Mouse (Mus musculus): ENCODE measurements around the gene Cab39l.
"Not testable (repeated sequence)": the region's sequence is repeated elsewhere in the genome, so short reads cannot be mapped to it uniquely, and the experiment has no call there.

The Cab39l gene

DNA sequence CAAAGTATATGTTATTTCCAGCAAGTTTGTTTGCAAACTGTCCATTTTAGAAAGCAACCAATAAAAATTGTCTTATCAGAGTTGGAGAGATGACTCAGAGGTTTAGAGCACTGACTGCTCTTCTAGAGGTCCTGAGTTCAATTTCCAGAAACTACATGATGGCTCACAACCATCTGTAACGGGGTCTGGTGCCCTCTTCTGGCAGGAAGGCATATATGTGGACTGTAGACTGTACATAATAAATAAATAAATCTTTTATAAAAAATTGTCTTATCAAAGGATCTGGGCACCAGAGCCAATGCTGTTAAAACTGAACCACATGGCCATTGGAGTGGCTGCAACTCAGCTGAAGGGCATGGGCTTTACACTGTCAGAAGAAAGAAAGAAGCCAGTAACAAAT lies 149.8 kb downstream of the Cab39l start:
- DNase-seq, result peak; percentile 40

DNA sequence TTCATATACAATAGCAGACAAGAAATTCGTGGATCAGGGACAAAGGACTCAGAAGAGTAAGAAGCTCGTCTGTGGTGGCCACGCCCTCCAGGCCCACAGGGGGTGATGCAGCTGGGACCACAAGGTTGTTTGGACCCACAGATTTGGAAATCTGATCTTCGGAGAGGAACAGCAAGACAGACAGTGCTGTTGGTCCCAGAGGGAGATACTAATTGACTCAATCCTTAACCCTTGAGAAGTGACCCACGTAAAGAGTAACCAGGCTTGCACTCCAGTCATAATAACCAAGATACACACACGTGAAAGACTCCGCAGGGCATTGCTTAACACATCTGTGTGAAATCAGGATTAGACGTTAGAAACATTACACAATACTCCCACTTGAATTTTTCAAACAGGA lies 151.1 kb downstream of the Cab39l start:
- no peak for DNase-seq

DNA sequence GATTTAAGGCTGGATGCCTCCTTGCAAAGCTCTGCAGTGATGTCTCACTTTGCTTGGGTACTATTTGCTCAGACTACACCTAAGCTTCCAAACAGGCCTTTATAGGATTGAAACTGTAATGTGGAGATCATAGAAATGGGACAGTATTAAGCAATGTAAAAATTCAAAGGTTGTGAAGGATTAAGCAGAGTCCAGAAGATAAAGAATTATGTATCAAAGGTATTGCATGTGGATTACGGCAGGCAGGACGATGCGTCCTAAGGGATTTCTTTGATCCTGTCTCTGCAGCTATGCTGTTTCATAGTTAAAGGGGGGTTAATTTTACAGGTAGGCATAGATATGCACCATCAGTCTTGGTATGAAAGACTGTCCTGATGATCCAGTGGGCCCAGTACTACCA lies 151.8 kb downstream of the Cab39l start:
- DNase-seq, result no peak

DNA sequence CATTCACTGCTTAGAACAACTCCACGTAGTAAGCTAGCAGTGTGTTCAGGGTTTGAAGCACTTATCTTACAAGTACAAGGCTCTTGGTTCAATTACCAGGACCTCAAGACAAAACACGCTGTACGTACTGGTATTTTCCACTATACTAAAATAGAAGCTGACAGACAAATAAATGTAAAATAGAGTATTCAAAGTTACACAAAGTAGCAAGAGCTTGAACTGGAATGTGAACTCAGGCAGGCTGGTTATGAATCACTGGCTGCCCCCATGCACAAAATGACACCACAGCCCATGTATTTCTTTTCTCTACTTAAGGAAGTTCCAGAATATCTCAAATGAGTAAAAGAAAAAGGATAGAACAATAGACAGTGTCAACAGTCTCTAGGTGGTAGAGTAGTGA lies 154.2 kb downstream of the Cab39l start:
- DNase-seq, result no peak

DNA sequence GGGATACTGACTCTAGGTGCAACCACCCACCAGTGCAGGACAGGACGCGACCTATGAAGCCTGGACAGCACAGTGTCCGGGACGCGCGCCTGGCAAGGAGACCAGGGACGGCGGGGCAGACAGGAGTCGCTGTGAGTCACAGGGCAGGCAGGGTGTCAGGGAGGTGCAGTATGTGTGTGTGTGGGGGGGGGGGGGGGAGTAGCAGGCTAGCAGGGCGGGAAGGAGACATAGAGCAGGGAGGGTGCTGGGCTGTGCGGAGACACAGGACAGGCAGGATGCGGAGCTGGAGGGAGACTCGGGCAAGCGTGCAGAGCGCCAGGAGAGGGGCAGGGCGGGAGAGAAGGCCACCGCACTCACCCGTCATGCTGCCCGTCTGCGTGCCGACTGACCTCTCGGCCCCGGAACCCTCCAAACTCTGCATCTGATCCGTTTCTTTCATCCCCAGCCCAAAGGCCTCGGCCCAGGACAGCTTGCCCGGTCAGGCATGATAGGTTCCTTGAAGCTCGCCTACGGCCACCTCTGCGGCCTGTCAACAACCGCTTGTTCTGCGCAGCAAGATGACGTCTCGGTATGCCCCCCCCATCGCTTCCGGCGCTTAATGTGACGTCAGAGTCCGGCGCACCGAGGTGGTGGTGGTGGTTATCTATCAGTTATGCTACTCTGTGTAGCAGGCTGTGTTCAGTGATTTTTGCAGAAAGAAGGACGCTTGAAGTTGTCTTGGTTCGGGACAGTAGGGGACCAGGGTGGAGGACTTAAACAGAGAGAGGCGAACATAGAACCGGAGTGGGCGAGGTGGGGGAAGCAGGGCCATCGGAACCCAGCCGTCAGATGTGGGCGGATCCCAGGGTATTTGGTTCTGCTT lies 156.9 kb downstream of the Cab39l start, which contains the start of gene Cdadc1:
Cdadc1 (minus strand) TSS at position 562 of the 862 bp plus-strand sequence.
- DNase-seq, result peak; percentile 97

DNA sequence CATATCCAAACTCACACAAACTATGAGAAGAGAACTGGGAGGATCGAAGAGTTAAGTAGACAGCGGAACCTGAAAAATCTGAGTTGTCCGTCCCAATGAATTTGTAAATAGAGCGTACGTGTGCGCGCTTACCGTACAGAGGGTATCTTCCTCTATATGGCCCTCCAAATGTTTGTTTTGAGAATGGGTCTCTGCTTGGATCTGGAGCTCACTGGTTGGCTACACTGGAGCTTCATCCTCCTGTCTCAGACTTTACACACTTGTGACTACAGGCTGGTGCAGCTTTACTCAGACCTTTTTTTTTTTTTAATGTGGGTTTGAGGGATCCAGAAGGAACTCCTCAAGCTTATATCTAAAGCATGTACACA lies 157.5 kb downstream of the Cab39l start:
- DNase-seq, result no peak

DNA sequence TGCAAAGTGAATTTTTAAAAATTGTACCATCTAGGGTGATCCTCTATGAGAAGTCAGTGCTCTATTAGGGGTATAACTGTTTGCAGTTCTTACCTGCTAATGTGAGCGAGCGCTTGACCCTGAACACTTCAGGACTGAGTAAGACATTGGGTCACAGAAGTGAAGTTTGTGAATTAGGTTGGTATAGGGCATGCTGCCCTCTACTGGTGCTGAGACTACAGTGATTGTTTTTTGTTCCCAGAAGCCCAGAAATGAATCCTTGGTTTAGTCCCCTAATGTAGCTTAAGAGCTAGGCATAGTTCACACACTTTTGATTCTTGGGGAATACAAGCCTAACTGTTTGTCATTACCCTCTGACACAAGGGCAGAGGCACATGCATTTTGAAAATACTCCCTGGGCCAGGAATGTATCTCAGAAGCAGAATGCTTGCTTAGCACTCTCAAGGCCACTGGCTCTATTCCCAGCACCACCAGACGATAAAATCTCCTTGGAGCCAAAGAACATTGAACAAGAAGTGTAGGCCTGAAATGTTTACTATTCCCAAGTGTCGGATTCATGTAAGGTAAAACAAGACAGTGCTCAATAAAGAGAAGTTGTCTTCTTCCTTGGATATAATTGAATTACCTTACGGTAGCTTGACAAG lies 163.4 kb downstream of the Cab39l start:
- peak; percentile 23 for DNase-seq

DNA sequence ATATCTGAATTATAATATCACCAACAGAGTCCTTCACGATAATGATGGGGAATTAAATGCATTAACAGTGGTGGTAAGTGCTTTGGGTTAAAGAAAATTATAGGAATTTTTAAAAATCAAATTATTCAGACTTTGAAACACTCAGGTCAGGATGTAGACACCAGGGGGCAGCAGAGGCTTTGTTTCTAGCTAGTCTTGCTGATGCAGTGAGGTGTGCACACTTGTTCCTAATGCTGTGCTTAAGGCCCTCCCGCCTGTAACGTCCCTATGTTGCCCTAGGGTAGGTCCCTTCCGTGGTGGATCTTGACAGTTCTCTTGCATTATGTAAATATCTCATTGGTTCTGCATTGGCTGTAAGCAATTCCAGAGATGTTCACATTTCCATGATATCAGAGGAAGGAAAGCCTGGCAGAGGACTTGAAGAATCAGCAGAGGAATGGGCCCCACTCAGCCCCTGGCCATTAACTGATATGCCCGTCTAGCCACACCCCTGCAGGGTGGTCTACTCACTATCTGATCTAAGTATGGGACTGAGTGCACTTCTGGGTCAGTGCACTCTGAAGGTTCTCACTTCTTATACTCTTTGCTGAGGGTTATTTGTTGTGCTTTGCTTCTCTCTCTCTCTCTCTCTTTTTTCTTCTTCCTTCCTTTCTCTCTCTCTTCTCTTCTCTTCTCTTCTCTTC lies 165.0 kb downstream of the Cab39l start:
- DNase-seq, result peak; percentile 70

DNA sequence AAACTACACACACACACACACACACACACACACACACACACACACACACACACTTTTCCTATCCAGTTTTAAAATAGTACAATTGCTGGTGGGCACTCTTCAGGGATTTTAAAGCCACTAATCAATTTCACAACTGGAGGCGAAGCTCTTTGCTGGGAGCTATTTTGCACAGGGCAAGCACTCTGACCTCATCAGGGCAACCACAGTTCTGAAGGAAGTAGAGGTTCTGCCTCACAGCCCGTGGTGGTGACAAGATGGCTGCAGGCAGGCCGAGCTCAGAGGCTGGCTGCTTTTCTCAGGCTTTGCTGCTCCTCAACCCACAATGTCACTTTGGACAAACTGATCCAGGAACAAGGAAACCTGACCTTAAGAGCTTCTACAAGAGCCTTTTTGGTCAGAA lies 166.2 kb downstream of the Cab39l start:
- no peak for DNase-seq

DNA sequence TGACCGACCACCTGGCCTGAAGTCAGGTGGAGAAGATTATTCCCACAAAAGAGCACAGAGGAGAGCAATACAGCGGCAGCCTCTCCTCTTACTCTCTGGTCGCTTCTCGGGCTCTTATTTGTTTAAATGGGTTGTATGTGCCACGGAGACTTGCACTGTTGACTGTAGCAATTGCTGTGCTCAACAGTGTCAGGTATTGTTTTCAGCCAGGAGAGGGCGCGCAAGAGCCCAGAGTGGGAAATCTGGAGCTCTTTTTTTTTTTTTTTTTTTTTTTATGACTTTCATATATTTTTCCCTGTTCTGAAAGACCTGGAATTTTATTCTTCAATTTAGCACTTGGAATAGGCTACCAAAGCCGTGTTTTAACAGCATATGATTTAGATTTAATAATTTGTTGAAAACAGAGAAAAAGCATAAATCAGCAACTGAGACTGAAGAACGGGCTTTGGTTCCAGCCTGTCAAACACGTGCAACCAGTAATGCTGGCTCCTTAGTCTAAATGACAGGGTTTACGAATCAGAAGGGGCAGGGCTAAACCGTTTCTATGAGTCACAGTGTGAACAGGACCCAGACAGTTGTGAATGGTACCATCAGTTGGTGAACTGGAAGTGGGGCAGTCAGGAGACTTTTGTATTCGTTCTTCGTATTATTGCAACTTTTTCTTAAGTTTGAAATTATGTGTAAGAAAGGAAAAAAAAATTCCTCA lies 172.3 kb downstream of the Cab39l start:
- peak; percentile 62 for DNase-seq

DNA sequence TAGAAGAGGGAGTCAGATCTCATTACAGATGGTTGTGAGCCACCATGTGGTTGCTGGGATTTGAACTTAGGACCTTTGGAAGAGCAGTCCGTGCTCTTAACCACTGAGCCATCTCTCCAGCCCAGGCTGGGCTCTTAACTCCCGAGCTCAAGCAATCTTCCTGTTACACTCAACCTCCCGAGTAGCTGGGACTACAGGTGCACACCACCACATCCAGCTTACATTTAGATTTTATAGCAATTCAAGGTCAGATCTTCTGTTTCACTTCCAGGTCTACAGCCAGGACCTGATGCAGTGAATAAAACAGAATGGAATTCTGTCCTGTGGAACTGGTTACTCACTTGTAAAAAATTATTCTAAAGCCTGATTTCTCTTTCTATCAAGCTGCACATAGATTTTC lies 173.4 kb downstream of the Cab39l start:
- not testable (repeated sequence) for DNase-seq

DNA sequence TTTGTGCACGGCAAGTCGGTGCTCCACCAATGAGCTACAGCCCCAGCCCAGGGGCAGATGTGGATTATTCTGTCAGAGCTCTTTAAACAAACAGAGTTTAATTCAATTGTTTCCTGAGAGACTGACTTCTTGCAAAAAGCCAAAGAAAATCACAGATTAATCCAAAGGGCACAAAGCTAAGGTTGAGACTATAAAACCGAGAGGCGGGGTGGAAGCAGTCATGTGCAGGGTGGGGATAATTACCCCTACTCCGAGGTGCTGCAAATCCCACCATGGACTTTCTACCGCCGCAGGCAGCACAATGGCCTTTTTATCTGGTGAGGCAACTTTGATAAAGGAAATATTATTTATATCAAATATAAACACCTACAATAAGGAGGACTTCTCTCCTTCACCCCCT lies 176.0 kb downstream of the Cab39l start:
- DNase-seq, result no peak

DNA sequence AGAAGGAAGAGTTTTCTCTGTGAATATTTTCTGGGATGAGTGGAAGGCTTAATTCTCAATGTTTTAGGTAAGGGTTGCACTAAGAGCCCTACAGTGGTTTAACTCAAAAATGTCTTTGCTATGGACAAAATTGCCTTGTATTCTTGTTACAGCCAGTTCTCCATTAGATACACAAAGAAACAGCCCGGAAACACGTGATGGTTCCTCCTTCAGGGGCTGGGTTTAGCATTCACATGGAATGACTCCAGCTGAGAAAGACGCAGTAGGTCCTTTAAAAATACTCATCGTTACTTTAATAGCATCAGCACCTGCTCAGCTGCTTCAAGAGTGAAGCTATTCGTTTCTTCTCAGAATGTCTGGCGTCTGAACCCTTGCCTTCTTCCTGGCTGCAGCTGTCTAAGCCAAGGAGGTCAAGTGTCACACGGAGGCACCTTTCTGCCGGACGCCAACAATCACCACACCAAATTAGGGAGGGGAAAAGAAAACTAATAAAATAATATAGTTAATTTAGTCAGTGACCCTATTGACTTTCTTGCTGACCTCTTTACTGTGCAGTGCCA lies 183.6 kb downstream of the Cab39l start:
- DNase-seq, result no peak

DNA sequence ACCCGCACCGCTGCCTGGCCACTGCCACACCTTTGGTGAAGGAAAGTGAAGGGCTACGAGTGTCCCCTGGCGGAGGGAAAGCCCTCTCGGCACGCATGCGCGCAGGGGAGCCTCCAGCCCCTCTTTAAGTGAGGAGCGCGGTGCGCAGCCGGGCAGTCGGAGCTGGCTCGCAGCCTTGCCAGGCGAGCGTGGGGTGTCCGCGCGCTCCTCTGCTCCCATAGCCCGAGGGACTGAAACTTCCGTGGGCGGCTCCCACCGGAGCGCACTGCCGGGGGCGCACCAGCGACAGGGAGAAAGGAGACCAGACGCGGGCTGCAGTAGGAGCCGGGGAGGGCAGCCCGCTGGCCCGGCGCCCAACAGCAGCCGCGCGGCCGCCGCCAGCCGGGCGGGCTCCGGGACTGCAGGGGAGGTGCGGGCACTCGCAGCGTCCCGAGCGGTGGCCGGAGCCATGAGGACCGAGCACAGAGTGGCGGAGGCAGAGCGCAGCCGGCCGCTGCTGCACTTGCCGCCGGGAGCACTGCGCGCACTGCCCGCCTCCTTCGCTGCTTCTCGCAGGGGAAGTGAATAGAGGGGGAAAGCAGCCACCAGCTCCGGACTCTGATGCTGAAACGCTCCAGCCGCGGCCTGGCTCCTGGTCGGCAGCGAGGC lies 184.5 kb downstream of the Cab39l start, which contains the start of gene Shisa2:
Shisa2 (plus strand) TSS at position 151 of the 648 bp plus-strand sequence.
- peak; percentile 50 for DNase-seq

DNA sequence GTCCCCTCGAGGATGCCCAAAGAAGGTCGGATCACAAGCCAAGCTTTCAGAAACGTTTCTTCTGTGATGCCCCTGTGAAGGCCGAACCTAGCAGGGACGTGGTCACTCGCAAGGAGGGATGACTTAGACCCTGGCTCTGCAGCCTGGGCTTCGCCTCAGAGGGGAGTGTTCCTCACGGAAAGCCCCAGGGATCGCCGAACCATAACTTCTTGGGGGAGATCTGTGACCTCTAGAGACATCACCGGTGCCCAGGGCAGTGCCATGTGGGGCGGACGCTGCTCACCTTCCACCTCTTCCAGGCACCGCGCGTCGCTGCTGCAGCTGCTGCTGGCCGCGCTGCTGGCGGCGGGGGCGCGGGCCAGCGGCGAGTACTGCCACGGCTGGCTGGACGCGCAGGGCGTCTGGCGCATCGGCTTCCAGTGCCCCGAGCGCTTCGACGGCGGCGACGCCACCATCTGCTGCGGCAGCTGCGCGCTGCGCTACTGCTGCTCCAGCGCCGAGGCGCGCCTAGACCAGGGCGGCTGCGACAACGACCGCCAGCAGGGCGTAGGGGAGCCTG lies 185.1 kb downstream of the Cab39l start:
- no peak for DNase-seq

DNA sequence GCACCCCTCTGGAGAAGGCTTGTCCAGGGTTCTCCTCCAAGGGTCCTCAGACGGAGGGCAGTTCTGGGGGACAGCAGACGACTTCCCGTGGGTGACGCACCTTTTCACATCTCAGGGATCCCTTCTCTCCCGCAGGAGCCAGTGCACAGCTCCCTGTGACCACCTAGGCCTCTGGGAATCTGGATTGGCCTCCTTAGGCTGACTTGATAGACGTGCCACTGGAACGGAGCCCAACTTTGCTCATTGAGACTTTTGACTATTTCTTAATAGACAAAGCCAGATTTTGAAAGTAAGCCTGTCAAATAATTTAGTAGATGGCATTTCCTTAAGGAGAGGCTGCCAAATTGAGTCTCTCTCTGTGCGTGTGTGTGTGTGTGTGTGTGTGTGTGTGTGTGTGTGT lies 185.9 kb downstream of the Cab39l start:
- no peak for DNase-seq

DNA sequence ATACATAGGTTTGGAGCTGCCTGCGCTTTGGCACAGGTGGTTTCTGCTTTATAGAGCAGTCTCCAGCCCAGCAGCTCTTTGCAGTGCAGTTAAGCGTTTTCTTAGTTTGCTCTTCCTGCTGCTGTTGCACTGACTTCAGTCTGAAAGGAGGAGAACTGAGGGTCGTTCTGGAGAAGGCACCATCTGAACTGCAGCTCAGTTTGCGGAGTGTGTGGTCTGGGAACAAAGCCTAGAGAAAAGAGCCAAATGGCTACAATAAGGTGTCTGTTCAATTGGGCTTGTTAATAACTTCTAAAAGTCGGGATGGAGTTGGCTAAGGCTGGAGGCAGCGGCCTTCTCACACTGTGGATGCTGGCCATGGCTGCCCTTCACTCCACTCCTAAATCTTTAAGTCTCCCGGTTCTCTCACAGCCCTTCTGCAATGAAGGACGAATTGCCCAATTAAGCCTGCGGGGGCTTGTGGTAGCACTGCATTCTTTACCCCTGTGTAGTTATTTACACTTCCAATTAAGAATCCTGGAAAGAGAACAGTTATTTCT lies 186.4 kb downstream of the Cab39l start:
- no peak for DNase-seq

DNA sequence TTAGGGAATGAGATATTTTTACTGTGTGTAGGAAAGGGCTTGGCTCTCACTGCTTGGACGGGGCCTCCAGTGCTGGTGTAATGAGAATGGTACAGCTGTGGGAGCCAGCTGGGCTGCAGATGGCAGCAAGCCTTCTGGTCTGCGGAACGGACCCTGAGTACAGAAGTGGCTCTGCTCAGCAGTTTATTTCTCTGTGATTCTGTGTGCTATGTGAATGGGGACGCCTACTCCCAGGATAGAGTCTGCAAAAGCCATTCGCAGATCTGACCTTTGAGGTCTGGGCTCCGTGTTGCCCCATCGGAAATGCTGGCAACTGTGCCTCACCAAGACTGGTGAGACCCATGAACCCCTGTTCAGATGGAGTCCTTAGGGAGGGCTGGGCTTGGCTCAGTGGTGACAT lies 187.1 kb downstream of the Cab39l start:
- DNase-seq, result no peak

DNA sequence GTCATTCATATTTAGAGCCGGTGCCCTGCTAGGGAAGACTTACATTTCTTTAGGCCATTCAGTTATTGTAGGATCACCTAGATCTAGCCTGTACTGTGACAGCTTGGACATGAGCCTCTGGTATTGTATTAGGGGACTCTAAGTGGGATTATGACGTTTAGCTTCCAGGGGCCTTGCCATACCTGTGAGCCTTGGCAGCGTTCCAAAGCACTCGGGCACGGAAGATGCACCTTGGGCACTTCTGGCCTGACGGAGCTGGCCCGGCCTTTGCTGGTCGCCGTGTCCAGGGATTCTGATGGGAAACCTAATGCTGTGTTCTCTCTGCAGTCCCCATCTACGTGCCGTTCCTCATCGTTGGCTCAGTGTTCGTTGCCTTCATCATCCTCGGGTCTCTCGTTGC lies 188.5 kb downstream of the Cab39l start:
- no peak for DNase-seq

DNA sequence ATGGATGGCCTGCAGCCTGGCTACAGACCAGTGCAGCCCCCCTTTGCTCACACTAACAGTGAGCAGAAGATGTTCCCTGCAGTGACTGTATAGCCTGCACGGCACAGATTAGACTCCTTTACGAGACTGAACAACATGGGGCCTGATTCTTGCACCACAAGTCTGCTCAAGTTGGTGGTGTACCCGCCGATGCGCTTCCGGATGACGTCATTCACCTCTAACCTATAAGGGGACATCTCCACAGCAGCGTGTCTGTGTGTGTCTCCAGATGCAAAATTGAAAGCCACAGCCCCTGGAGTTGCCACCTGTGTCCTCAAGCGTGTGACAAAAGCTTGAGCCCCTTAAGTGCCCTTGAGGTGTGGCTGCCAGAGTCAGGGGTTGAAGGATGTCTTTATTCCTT lies 189.3 kb downstream of the Cab39l start:
- no peak for DNase-seq

DNA sequence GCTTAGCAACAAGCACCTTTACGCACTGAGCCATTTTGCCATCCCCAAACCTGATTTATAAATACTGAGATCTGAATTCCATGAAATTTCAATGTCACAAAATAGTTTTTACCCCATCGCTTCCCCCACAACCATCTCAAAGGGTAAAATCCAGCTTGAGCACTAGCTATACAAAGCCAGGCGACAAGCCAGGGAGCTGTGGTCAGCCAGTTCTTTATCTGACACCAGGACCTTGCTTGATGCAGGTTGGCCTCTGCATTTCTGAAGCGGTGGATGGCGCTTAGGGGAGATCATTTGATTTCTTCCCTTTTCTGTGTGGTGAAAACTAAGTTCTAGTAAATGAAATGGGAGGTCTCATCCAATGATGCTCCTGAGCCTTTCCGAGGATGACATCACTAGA lies 191.3 kb downstream of the Cab39l start:
- no peak for DNase-seq

Measured in thymus, postnatal 25 days (tissue).